In genomic region chr7:68717498-68717897, GRCm38 (mm10) we compare ENCODE assay signal across 7 mouse cellular contexts. TPM values are rescaled to one million over a fixed set of nuclear protein-coding genes. Genes with fewer than 3 reads are reported as not detected.
DNase-seq lines count a peak whose midpoint lies in the region.

No protein-coding gene starts in this region.

- intact Hi-C loops in gastrocnemius, postnatal 36 days (cut with DNase I), result no loop called here

- DNase-seq in adrenal gland, postnatal 10 days, result peak; percentile 69
- peak; percentile 20 for DNase-seq in cerebellum, adult 9-11 months
- DNase-seq in gastrocnemius, postnatal 36 days, result peak; percentile 31 to 33
- peak; percentile 70 for DNase-seq in kidney, adult 18-20 months
- peak; percentile 14 to 52 for DNase-seq in left cerebral cortex, adult 9 months (ENCODE audit: low spot score in 2 of 2)
- peak; percentile 53 for DNase-seq in ovary, postnatal 14 days (ENCODE audit: low spot score)
- DNase-seq in yolk sac, embryonic 10.5 days (ENCODE audit: low spot score), result peak; percentile 49

RNA-seq across cellular contexts. Expression of gene Arrdc4, which starts 31.5 kb away (rescaled TPM):
- total RNA-seq in adrenal gland, postnatal 10 days (2021), result 10 to 100 TPM; 20.1 to 25.6 TPM
- 1 to 10 TPM; 4.9 to 5.0 TPM for total RNA-seq in gastrocnemius, postnatal 36 days (2021)

Comparison
In these comparisons a context has a peak if more than half of its experiments do, and no peak if none do; other contexts are left out.
1. Peak in every context shown above with its lines: DNase-seq.
2. DNase-seq: peak in every context shown above with its lines; median percentile 70 in kidney, adult 18-20 months; 69 in adrenal gland, postnatal 10 days; 53 in ovary, postnatal 14 days; 49 in yolk sac, embryonic 10.5 days; 33 in left cerebral cortex, adult 9 months; 32 in gastrocnemius, postnatal 36 days; 20 in cerebellum, adult 9-11 months.